Mouse (Mus musculus): ENCODE results near the gene Scn8a. TPM values are rescaled to one million over a fixed set of nuclear protein-coding genes. Genes with fewer than 3 reads are reported as not detected.
A peak's percentile ranks its signal among the peaks of the same experiment; 100 is the strongest.

The Scn8a gene
- polyA plus RNA-seq, 2 experiments: 4.7 to 8.4 TPM

GRCm38 (mm10) chr15:100860856-100861255 is 8.8 kb upstream of the Scn8a start:
- no peaks in the 10 kb centered on the region for H3K27me3 ChIP-seq (ENCODE audit: control insufficient read depth, insufficient read depth, low read length)
- no peak for ATAC-seq (ENCODE audit: low FRiP score, low read depth)
- H3K4me2 ChIP-seq (replicated peaks; ENCODE audit: low read depth, low read length, severe bottlenecking): no peak overlapping the region
- WGBS: 35% methylated on average over 5 of the region's 5 CpGs
- DNase-seq (ENCODE audit: low spot score): no peak
- no peak overlapping the region for H3K27ac ChIP-seq (replicated peaks; ENCODE audit: low read depth, low read length)
- TF ChIP-seq POLR2A (IDR thresholded peaks at IDR 0.05; ENCODE audit: borderline replicate concordance, extremely low read depth, insufficient read depth, insufficient read length): no peak
- no peaks in the 10 kb centered on the region for H3K4me1 ChIP-seq (ENCODE audit: control insufficient read depth, insufficient read depth, low read length)
- H3K9ac ChIP-seq (ENCODE audit: low read depth, low read length, severe bottlenecking): no peak overlapping the region
- H3K9me3 ChIP-seq (ENCODE audit: control insufficient read depth, low read length): no peaks in the 10 kb centered on the region
- no peak overlapping the region for H3K4me3 ChIP-seq (replicated peaks; ENCODE audit: low read length)
- H3K36me3 ChIP-seq (ENCODE audit: control insufficient read depth, insufficient read depth, low read length): no peaks in the 10 kb centered on the region

GRCm38 (mm10) chr15:100865556-100865955 is 4.1 kb upstream of the Scn8a start:
- ATAC-seq (ENCODE audit: low FRiP score, low read depth): no peak
- 45% methylated on average over 3 of the region's 3 CpGs for WGBS
- H3K9me3 ChIP-seq (ENCODE audit: control insufficient read depth, low read length): peaks cover 5% of the 10 kb centered on the region
- no peaks in the 10 kb centered on the region for H3K36me3 ChIP-seq (ENCODE audit: control insufficient read depth, insufficient read depth, low read length)
- no peak overlapping the region for H3K4me3 ChIP-seq (replicated peaks; ENCODE audit: low read length)
- H3K27ac ChIP-seq (replicated peaks; ENCODE audit: low read depth, low read length): no peak overlapping the region
- TF ChIP-seq POLR2A (IDR thresholded peaks at IDR 0.05; ENCODE audit: borderline replicate concordance, extremely low read depth, insufficient read depth, insufficient read length): no peak
- H3K4me1 ChIP-seq (ENCODE audit: control insufficient read depth, insufficient read depth, low read length): peaks cover 5% of the 10 kb centered on the region; the same call in 1 of the 2 replicates
- no peak overlapping the region for H3K4me2 ChIP-seq (replicated peaks; ENCODE audit: low read depth, low read length, severe bottlenecking)
- no peak for DNase-seq (ENCODE audit: low spot score)
- H3K9ac ChIP-seq (ENCODE audit: low read depth, low read length, severe bottlenecking): no peak overlapping the region
- H3K27me3 ChIP-seq (ENCODE audit: control insufficient read depth, insufficient read depth, low read length): peaks cover 4% of the 10 kb centered on the region; the same call in 1 of the 2 replicates

- DNase-seq (ENCODE audit: low spot score) (peak; percentile 53), ATAC-seq (ENCODE audit: low FRiP score, low read depth) (peak; percentile 79)
- Histone ChIP-seq H3K4me2 (replicated peaks; ENCODE audit: low read depth, low read length, severe bottlenecking) (peak overlapping the region; percentile 69), H3K4me1 (ENCODE audit: control insufficient read depth, insufficient read depth, low read length) (peaks cover 21% of the 10 kb centered on the region), H3K36me3 (ENCODE audit: control insufficient read depth, insufficient read depth, low read length) (no peaks in the 10 kb centered on the region), H3K9ac (ENCODE audit: low read depth, low read length, severe bottlenecking) (peak overlapping the region; percentile 41), H3K27ac (replicated peaks; ENCODE audit: low read depth, low read length) (no peak overlapping the region), H3K4me3 (replicated peaks; ENCODE audit: low read length) (peak overlapping the region; percentile 41), H3K27me3 (ENCODE audit: control insufficient read depth, insufficient read depth, low read length) (peaks cover 21% of the 10 kb centered on the region), H3K9me3 (ENCODE audit: control insufficient read depth, low read length) (peaks cover 5% of the 10 kb centered on the region)
- no peak for TF ChIP-seq POLR2A (IDR thresholded peaks at IDR 0.05; ENCODE audit: borderline replicate concordance, extremely low read depth, insufficient read depth, insufficient read length)
- 5% methylated on average over 31 of the region's 66 CpGs for WGBS
These were observed 530 bp downstream of the Scn8a start for GRCm38 (mm10) chr15:100870001-100870774.

- Histone ChIP-seq H3K36me3 (ENCODE audit: control insufficient read depth, insufficient read depth, low read length) (no peaks in the 10 kb centered on the region), H3K4me2 (replicated peaks; ENCODE audit: low read depth, low read length, severe bottlenecking) (peak overlapping the region; percentile 80), H3K4me3 (replicated peaks; ENCODE audit: low read length) (peak overlapping the region; percentile 63), H3K27me3 (ENCODE audit: control insufficient read depth, insufficient read depth, low read length) (peaks cover 21% of the 10 kb centered on the region), H3K27ac (replicated peaks; ENCODE audit: low read depth, low read length) (no peak overlapping the region), H3K4me1 (ENCODE audit: control insufficient read depth, insufficient read depth, low read length) (peaks cover 21% of the 10 kb centered on the region), H3K9ac (ENCODE audit: low read depth, low read length, severe bottlenecking) (peak overlapping the region; percentile 70), H3K9me3 (ENCODE audit: control insufficient read depth, low read length) (peaks cover 5% of the 10 kb centered on the region)
- no CpG with 5 or more reads among the region's 69 CpGs for WGBS
- DNase-seq (ENCODE audit: low spot score): peak; percentile 69
- peak; percentile 67 for ATAC-seq (ENCODE audit: low FRiP score, low read depth)
- TF ChIP-seq POLR2A (IDR thresholded peaks at IDR 0.05; ENCODE audit: borderline replicate concordance, extremely low read depth, insufficient read depth, insufficient read length): no peak
These were observed 1.1 kb downstream of the Scn8a start for GRCm38 (mm10) chr15:100870775-100871106.

- 1% methylated on average over 48 of the region's 53 CpGs for WGBS
- H3K9ac ChIP-seq (ENCODE audit: low read depth, low read length, severe bottlenecking): peak overlapping the region; percentile 70
- H3K36me3 ChIP-seq (ENCODE audit: control insufficient read depth, insufficient read depth, low read length): no peaks in the 10 kb centered on the region
- H3K4me2 ChIP-seq (replicated peaks; ENCODE audit: low read depth, low read length, severe bottlenecking): peak overlapping the region; percentile 80
- H3K9me3 ChIP-seq (ENCODE audit: control insufficient read depth, low read length): peaks cover 2% of the 10 kb centered on the region
- no peak for TF ChIP-seq POLR2A (IDR thresholded peaks at IDR 0.05; ENCODE audit: borderline replicate concordance, extremely low read depth, insufficient read depth, insufficient read length)
- no peak overlapping the region for H3K27ac ChIP-seq (replicated peaks; ENCODE audit: low read depth, low read length)
- peaks cover 21% of the 10 kb centered on the region for H3K4me1 ChIP-seq (ENCODE audit: control insufficient read depth, insufficient read depth, low read length)
- DNase-seq (ENCODE audit: low spot score): no peak
- peak; percentile 34; the same call in 1 of the 2 replicates for ATAC-seq (ENCODE audit: low FRiP score, low read depth)
- H3K27me3 ChIP-seq (ENCODE audit: control insufficient read depth, insufficient read depth, low read length): peaks cover 21% of the 10 kb centered on the region
- peak overlapping the region; percentile 63 for H3K4me3 ChIP-seq (replicated peaks; ENCODE audit: low read length)
These were observed 1.7 kb downstream of the Scn8a start for GRCm38 (mm10) chr15:100871107-100872011.

Measured in limb, embryonic 14.5 days (tissue).